Mouse (Mus musculus) brain, embryonic 14.5 days (tissue): ENCODE results near the gene Ttc32.

ENCODE experiments used
- CTCF ChIP-seq: fragments of 200-500 bp; IDR thresholded peaks from 2 replicates; pipeline ENCODE4 v1.5.1; 2012; ENCODE audit warnings: inconsistent platforms, mild to moderate bottlenecking, moderate library complexity, borderline replicate concordance; ENCODE audit not compliant: insufficient read depth, insufficient read length; ENCODE audit errors: extremely low read depth
- POLR2A ChIP-seq: fragments of 200-500 bp; IDR thresholded peaks from 2 replicates; pipeline ENCODE4 v1.6.1; 2012; ENCODE audit warnings: mild to moderate bottlenecking, inconsistent platforms, borderline replicate concordance; ENCODE audit not compliant: poor library complexity, insufficient read depth, insufficient read length, severe bottlenecking; ENCODE audit errors: extremely low read depth

DNA sequence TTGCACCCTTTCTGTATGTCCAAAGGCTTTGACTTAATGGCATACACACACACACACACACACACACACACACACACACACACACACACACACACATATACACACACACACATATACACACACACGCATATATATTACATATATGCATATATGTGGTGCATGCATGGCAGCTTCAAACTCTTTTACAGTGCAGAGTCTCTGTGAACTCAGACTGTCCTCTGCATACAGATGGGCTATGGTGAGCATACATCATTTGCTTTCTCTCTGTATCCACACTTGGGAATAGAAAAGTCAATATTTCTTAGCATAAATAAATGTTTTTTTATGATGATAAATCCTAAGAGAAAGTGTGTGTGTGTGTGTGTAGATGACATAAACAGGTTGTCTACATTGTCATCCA, 41.3 kb downstream of the Ttc32 start:
- TF ChIP-seq CTCF (no peak), POLR2A (no peak)
